Mouse (Mus musculus): ENCODE measurements around the gene Socs3.

DNA sequence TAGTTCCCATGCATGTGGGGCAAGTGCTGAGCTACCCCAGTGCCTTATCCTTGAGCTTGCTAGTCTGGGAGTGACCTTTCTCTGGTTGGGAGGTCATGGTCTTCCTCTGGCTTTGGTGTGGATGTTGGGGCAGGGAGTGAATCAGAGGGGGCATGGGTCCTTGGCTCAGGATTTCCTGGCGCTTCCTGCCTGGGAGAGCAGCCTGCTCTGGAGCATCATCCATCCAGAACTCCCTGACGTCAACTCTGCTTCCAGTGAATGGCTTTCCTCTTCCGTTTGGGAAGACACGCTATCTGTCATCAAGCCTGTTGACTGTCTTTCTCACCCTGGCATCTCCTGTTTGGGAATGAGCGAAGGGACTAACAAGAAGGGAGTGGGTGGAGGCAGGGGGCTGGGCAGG is 12.6 kb upstream of the Socs3 start:
- TF ChIP-seq RCOR1 (IDR thresholded peaks at IDR 0.05; ENCODE audit: low read depth, low read length) (no peak), CTCF (IDR thresholded peaks at IDR 0.05 in 2 of 3, conservative IDR thresholded peaks at IDR 0.05 in 1 of 3; ENCODE audit: control insufficient read depth in 1 of 3, insufficient read depth in 1 of 3, low read depth in 2 of 3, low read length in 3 of 3, poor library complexity in 1 of 3, severe bottlenecking in 1 of 3) (no peak), TCF12 (IDR thresholded peaks at IDR 0.05; ENCODE audit: low read depth, low read length) (no peak), POLR2A (IDR thresholded peaks at IDR 0.05; ENCODE audit: control insufficient read depth in 1 of 2, insufficient read depth in 1 of 2, low read depth in 1 of 2, low read length in 2 of 2, poor library complexity in 1 of 2) (no peak), ZC3H11A (IDR thresholded peaks at IDR 0.05; ENCODE audit: low read depth, low read length) (no peak), EP300 (IDR thresholded peaks at IDR 0.05; ENCODE audit: low read depth in 1 of 2, low read length in 2 of 2) (no peak), RAD21 (IDR thresholded peaks at IDR 0.05; ENCODE audit: low read depth, low read length) (no peak)
